15 mouse cellular contexts compared by ENCODE assay signal in the genomic region with DNA sequence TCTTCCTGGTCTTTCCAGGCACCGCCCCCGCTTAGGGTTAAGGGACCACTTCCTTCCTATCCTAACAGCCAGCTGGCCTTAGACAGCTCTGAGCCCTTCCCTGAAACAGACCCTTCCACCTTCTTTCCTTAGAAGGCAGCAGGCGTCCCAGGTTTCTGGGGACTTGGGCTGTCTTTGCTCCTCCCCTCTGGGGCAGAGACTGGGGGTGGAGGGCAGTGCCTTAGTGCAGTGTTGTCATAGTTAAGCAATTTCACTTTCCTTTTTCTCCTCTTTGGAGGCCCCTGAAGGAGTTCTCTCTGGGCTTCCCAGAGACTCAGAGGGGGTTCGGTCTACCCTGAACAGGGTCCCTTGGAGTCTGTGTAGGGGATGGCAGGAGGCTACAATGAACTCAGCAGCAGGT. TPM values are rescaled to one million over a fixed set of nuclear protein-coding genes. Genes with fewer than 3 reads are reported as not detected.
A peak's percentile ranks its signal among the peaks of the same experiment; 100 is the strongest.
DNase-seq lines count a peak whose midpoint lies in the region; ATAC-seq lines count a peak whose summit lies in the region.
"Not testable (repeated sequence)": the region's sequence is repeated elsewhere in the genome, so short reads cannot be mapped to it uniquely, and the experiment has no call there.
"Had no signal": no experiment of that assay in that cellular context is flagged by ENCODE, and none has a peak within 500 bp of the region (broad histone marks: within the 10 kb centered on the region; RNA-seq: fewer than 3 reads in every experiment).

No protein-coding gene starts in this region.

- not testable (repeated sequence) for H3K36me3 ChIP-seq in heart, embryonic 14.5 days (ENCODE audit: control insufficient read depth, insufficient read depth, low read length); splenic B cell, adult 2 months (ENCODE audit: control insufficient read depth, insufficient read depth, low read length, poor library complexity, severe bottlenecking)

- DNase-seq in 3134 (ENCODE audit: extremely low read depth, insufficient read length, low spot score) (peak; percentile 44), R1 (ENCODE audit: low read depth, low spot score) (peak; percentile 2)
- DNase-seq in gastrocnemius, adult 18-20 months (ENCODE audit: low spot score), result peak; percentile 34
- peak; percentile 36 for DNase-seq in kidney, adult 9 months
- peak; percentile 66 to 75 for DNase-seq in lung, adult 18-20 months
- peak; percentile 49 to 57 for DNase-seq in natural killer cell, adult 2 months (ENCODE audit: low spot score in 2 of 2)
- peak; percentile 67 for DNase-seq in splenic B cell, adult 2 months (ENCODE audit: low read depth, low spot score)

- H3K9ac ChIP-seq in heart, embryonic 14.5 days (ENCODE audit: low read length), result not testable (repeated sequence)

- ATAC-seq in heart, embryonic 14.5 days (ENCODE audit: insufficient number of reproducible peaks, insufficient read depth, low FRiP score, low read depth), result not testable (repeated sequence)

- not testable (repeated sequence) for H3K27ac ChIP-seq in heart, embryonic 14.5 days (replicated peaks in 1 of 2; ENCODE audit: control insufficient read depth in 1 of 2, insufficient read depth in 1 of 2, low read depth in 2 of 2, low read length in 2 of 2)

- H3K4me1 ChIP-seq in heart, embryonic 14.5 days (ENCODE audit: control insufficient read depth in 2 of 2, insufficient read depth in 2 of 2, low read length in 2 of 2), result not testable (repeated sequence)

- not testable (repeated sequence) for H3K27me3 ChIP-seq in heart, embryonic 14.5 days (ENCODE audit: control insufficient read depth, insufficient read depth, low read length); splenic B cell, adult 2 months (ENCODE audit: control insufficient read depth, insufficient read depth, low read length, poor library complexity, severe bottlenecking)

- not testable (repeated sequence) for H3K4me3 ChIP-seq in heart, embryonic 14.5 days (ENCODE audit: control insufficient read depth in 1 of 2, insufficient read depth in 1 of 2, low read depth in 1 of 2, low read length in 2 of 2)

- not testable (repeated sequence) for H3K9me3 ChIP-seq in heart, embryonic 14.5 days (ENCODE audit: control insufficient read depth, low read length)

- 0 out of 2 replicates have a peak overlapping the region, but pooled peaks have one; percentile 31 for H3K4me2 ChIP-seq in heart, embryonic 14.5 days (ENCODE audit: low read length)

- 56% methylated on average over 4 of the region's 4 CpGs for WGBS in heart, embryonic 14.5 days

RNA-seq across cellular contexts. Expression of gene Sp140, which starts 0.6 kb away (rescaled TPM):
- 1 to 10 TPM in 1 of 2 experiments, under 1 TPM in 1; 0.73 to 1.4 TPM for total RNA-seq in gastrocnemius, adult 18-20 months (2021)
- 1.6 and 1.8 TPM in 2 replicates for polyA plus RNA-seq in heart, embryonic 14.5 days (2014; fragmentation: Nextera tagmentation; extraction: Ambion mirVana)

RNA-seq across cellular contexts. Expression of gene Sp110, which starts 2.2 kb away (rescaled TPM):
- total RNA-seq in gastrocnemius, adult 18-20 months (2021), result 1 to 10 TPM in 1 of 2 experiments, under 1 TPM in 1; 0.55 to 1.3 TPM
- 1.9 and 2.1 TPM in 2 replicates for polyA plus RNA-seq in heart, embryonic 14.5 days (2014; fragmentation: Nextera tagmentation; extraction: Ambion mirVana)

RNA-seq across cellular contexts. Expression of gene G530012D18Rik, which starts 25.3 kb away (rescaled TPM):
- not detected for total RNA-seq in gastrocnemius, adult 18-20 months (2021)
- polyA plus RNA-seq in heart, embryonic 14.5 days (2014; fragmentation: Nextera tagmentation; extraction: Ambion mirVana), result not detected in 2 replicates
- total RNA-seq: heart, postnatal 14 days; layer of hippocampus, adult 18-20 months; left cerebral cortex, adult 8-10 months had no signal
- polyA plus RNA-seq: embryonic facial prominence, embryonic 10.5 days; limb, embryonic 15.5 days; midbrain, embryonic 13.5 days; neural tube, embryonic 12.5 days had no signal

RNA-seq across cellular contexts. Expression of gene Sp100, which starts 49.0 kb away (rescaled TPM):
- total RNA-seq in gastrocnemius, adult 18-20 months (2021), result 1 to 10 TPM; 3.9 to 5.3 TPM
- polyA plus RNA-seq in heart, embryonic 14.5 days (2014; fragmentation: Nextera tagmentation; extraction: Ambion mirVana), result 2.0 and 2.3 TPM in 2 replicates

Comparison
In these comparisons a context has a peak if more than half of its experiments do, and no peak if none do; other contexts are left out.
1. DNase-seq: peak in every context shown above with its lines; median percentile 70 in lung, adult 18-20 months; 67 in splenic B cell, adult 2 months; 53 in natural killer cell, adult 2 months; 44 in 3134; 36 in kidney, adult 9 months; 34 in gastrocnemius, adult 18-20 months; 2 in R1.